Mouse (Mus musculus): Measurements from ENCODE around the gene Xpo6.

The Xpo6 gene

DNA sequence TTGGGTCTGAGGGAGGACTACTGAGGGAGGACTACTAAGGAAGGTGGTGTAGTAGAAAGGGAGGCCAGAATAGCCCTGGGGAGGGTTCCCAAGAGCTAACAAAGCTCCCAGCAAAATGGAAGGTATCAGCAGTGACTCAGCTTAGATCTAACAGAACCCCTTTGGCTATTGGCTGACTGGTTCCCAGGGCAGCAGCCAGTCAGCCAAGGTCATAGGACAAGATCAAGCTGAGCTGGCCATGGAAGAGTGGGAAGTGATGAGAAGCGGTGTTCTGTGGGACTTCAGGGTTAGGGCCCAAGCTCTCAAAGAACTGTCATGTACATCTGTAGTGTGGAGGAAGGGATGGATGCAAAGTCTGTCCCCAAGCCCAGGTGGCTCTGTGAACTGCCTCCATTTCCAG is 123.4 kb downstream of the Xpo6 start:
- DNase-seq (ENCODE audit: low spot score) = no peak

DNA sequence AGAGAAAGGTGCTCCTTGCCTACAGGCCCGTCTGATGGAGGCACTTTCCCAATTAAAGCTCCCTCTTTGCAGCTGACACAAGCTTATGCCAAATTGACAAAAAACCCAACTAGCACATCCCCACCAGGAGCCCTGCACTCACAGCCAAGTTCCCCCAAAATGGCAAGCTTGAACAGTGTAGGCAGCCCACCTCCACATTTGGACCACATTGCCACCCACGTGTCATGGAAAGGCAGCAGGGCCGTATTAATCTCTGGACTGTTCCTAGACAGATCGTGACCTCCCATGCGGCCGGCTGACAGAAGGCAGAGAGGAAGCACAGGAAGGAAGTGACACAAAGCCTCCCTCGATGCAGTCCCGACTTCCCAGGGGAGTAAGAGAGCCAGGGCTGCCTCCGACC is 125.2 kb downstream of the Xpo6 start:
- DNase-seq (ENCODE audit: low spot score) = no peak

DNA sequence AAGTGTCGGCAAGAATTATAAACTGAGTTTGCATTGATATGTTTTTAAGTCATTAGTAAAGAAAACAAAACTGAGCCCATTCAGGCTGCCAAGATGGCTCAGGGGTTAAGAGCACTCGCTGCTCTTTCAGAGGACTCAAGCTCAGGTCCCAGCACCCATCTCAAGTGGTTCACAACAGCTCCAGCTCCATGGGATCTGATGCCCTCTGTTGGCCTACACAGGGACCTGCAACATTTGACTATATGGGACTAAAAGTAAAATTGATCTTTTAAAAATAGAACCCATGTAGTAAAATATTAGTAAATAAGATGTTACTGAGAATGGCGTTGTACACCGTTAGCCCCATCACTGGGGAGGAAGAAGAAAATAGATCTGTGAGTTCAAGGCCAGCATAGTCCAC is 130.0 kb downstream of the Xpo6 start:
- DNase-seq (ENCODE audit: low spot score) = no peak

DNA sequence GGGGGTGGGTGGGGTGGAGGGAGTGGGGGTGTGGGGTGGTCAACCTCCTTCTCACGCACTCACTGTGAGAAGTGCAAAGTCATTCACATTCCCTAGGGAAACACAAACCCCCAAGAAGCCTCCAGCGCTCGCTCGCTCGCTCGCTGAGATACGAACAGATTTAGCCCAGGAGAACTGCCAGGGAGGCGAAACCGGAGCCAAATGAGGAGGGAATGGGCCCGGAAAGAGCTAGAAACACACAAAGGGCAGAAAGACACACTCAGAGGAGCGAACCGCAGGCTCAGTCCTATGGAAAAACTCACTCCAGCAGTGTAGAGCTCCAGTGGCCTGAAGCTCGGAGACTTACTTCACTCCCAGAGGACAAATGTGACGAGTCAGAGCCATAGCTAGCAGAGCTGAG is 133.5 kb downstream of the Xpo6 start:
- peak; percentile 42 for DNase-seq (ENCODE audit: low spot score)

DNA sequence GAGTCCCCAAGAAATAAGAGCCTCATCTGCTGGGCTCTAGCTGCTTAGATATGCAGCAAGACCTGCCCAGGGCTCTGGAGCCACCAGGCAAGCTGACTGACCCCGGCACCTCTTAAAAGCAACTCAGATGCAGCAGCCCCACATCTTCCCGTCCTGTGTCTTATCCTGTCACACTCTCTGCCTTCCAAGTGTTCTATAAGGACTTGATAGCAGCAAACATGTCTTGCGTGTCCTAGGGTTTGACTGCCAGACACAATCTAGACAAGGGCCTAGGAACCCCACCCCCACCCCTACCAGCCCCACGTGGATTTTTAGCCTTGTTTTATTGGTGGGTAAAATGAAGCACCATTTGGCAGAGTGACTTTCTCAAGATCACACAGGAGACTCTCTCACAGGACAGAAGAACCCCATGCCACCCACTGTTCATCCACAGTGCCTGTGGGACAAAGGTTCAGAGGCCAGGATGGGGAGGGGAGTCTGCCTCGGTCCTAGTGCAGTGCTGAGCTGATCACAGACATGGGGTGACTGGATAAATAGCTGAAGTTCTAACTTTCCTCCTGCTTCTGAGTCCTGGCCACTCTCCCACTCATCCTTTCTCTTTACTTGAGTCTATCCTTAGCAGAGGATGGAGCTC is 134.9 kb downstream of the Xpo6 start:
- DNase-seq (ENCODE audit: low spot score) = no peak

DNA sequence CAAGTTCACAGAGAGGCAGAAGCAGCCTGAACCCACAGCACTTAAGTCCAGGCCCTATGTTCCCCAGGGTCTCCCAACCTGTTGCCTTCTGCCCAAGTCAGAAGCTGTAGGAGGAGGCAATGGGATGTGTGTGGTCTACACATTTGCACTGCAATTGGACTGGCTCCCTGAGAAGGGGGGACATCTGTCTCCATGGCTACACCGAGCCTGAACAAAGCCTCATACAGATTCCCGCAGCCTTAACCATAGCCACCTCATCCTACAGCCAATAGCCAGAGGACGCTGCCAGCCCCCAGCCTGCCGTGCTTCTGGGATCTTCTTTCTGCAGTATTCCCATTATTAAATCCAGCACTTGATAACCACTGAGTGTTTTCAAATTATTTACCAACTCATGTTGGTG is 138.1 kb downstream of the Xpo6 start:
- DNase-seq (ENCODE audit: low spot score) = no peak

DNA sequence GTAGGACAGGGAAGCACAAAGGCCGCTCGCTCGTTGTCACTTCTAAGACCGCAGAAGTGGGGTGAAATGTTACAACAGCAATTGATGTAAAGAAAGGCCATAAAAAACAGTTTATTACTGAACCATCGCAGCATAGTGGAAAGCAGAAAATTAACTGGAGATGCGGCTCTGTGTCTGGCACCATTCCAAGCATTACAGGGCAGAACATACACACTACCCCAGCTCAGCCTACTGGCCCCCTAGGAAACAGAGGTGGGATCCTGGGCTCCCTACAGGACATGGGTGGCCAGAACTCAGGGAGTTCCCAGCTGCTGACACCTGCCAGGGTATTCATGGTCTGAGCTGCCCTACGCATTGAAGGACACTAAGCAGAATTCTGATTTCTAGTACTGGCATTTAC is 141.4 kb downstream of the Xpo6 start:
- no peak for DNase-seq (ENCODE audit: low spot score)

- no peak for DNase-seq (ENCODE audit: low spot score)
Measured at GRCm38 (mm10) chr7:126057332-126057914, 142.9 kb downstream of the Xpo6 start.

DNA sequence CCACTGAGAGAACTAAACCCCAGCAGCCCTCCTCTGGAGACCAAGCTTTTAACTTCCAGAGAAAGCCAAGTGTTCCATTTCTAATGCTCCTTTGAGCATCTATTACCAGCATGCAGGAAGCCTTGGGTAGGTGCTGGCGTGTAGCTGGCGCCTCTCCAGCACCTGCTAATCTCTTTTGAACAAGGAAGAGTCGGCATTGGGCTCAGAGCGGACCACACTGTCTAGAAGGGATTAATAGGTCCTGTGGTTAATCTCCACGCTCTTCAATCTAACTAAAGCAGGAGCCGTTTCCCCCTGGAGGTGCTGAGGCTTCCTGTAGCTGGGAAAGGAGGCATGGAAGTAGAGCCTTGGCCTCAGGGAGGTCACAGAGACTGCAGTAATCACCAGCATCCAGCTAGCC is 145.7 kb downstream of the Xpo6 start:
- DNase-seq (ENCODE audit: low spot score) = no peak

- DNase-seq (ENCODE audit: low spot score) = no peak
Measured at GRCm38 (mm10) chr7:126053618-126054017, 146.7 kb downstream of the Xpo6 start.

DNA sequence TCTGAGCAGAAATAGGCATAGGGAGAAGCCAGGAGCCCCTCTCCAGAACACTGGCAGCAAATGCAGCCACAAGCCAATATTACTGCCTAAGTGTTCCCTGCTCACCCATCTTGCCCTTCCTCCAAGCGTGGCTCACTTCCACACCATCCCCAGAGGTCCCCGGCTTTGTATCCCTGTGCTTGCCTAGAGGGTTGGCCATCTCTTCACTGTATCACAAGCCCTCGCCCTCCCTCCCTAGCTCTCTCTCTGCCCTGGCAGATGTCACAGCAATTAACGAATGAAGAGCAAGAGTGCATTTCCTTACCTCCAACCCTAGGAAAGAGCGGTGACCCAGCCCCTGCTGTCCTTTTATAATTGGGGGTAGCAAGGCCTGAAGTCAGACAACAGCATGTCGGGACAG is 148.4 kb downstream of the Xpo6 start:
- DNase-seq (ENCODE audit: low spot score) = no peak
